22 mouse cellular contexts compared by ENCODE assay signal in the genomic region with DNA sequence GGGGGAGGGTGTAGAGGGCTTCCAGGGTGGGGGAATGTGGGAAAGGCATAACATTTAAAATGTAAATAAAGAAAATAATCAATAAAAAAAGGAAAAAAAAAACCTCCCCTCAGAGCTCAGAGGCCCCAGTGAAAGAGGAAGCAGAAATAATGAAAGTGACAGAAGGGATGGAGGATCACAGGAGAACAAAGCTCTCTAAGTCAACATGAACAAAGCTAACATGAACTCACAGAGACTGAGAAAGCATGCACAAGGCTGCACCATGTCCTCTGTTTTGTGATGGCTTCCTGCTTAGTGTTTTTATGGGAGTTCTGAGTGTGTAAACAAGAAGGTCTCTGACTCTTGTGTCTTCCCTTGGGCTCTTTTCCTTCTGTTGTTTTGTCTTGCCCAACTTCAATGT.
DNase-seq lines count a peak whose midpoint lies in the region; ATAC-seq and TF ChIP-seq lines count a peak whose summit lies in the region.
"Had no signal": no experiment of that assay in that cellular context is flagged by ENCODE, and none has a peak within 500 bp of the region (broad histone marks: within the 10 kb centered on the region; RNA-seq: fewer than 3 reads in every experiment).

No protein-coding gene starts in this region.

- no peak for TF ChIP-seq RAD21 in CH12.LX (IDR thresholded peaks at IDR 0.05; ENCODE audit: low read depth, low read length)

- dilution Hi-C loops in CH12.LX (cut with MboI; ENCODE audit: extremely low pct_ligation_motif_present, extremely low pct_unique_long_range_greater_than_20kb, low sequenced_read_pairs): no loop called here

- no peak for TF ChIP-seq POLR2A in CH12.LX (IDR thresholded peaks at IDR 0.05; ENCODE audit: low read depth, low read length)

- no peak for TF ChIP-seq EP300 in CH12.LX (IDR thresholded peaks at IDR 0.05; ENCODE audit: low read length)

- no peak overlapping the region for H3K27ac ChIP-seq in midbrain, embryonic 11.5 days (ENCODE audit: low read depth, low read length)
- H3K27ac ChIP-seq in midbrain, embryonic 14.5 days (replicated peaks; ENCODE audit: low read depth, low read length): no peak overlapping the region
- no peak overlapping the region for H3K27ac ChIP-seq in CH12.LX (ENCODE audit: insufficient read depth, low read depth)

- H3K4me3 ChIP-seq in midbrain, embryonic 11.5 days (ENCODE audit: low read depth, low read length): no peak overlapping the region
- H3K4me3 ChIP-seq in midbrain, embryonic 14.5 days (replicated peaks; ENCODE audit: low read depth, low read length): no peak overlapping the region
- no peak overlapping the region for H3K4me3 ChIP-seq in CH12.LX (replicated peaks in 1 of 3; ENCODE audit: low read depth in 2 of 3, low read length in 2 of 3, poor library complexity in 1 of 3)

- no peaks in the 10 kb centered on the region for H3K27me3 ChIP-seq in midbrain, embryonic 11.5 days (ENCODE audit: control insufficient read depth, insufficient read depth, low read length)
- no peaks in the 10 kb centered on the region for H3K27me3 ChIP-seq in midbrain, embryonic 14.5 days (ENCODE audit: control insufficient read depth, insufficient read depth, low read length)
- H3K27me3 ChIP-seq in CH12.LX (replicated peaks): no peaks in the 10 kb centered on the region

- no peak overlapping the region for H3K4me2 ChIP-seq in midbrain, embryonic 11.5 days
- H3K4me2 ChIP-seq in midbrain, embryonic 14.5 days (ENCODE audit: low read length): no peak overlapping the region
- no peak overlapping the region for H3K4me2 ChIP-seq in CH12.LX (ENCODE audit: insufficient read depth, low read depth, poor library complexity, severe bottlenecking)

- TF ChIP-seq CTCF in CH12.LX (conservative IDR thresholded peaks at IDR 0.05 in 1 of 2, IDR thresholded peaks at IDR 0.05 in 1 of 2; ENCODE audit: low read depth in 2 of 2, low read length in 2 of 2): no peak

- no peak overlapping the region for H3K9ac ChIP-seq in midbrain, embryonic 11.5 days (ENCODE audit: low read length)
- no peak overlapping the region for H3K9ac ChIP-seq in midbrain, embryonic 14.5 days (replicated peaks; ENCODE audit: low read length)
- H3K9ac ChIP-seq in CH12.LX (ENCODE audit: insufficient read depth, low read depth): no peak overlapping the region

- H3K9me3 ChIP-seq in midbrain, embryonic 11.5 days (ENCODE audit: control insufficient read depth, low read length): no peaks in the 10 kb centered on the region
- H3K9me3 ChIP-seq in midbrain, embryonic 14.5 days (ENCODE audit: control insufficient read depth, low read length): no peaks in the 10 kb centered on the region
- no peaks in the 10 kb centered on the region for H3K9me3 ChIP-seq in CH12.LX (replicated peaks; ENCODE audit: low read length)
- H3K9me3 ChIP-seq: G1E had no signal

- no peaks in the 10 kb centered on the region for H3K36me3 ChIP-seq in midbrain, embryonic 11.5 days (ENCODE audit: control insufficient read depth, insufficient read depth, low read length)
- no peaks in the 10 kb centered on the region for H3K36me3 ChIP-seq in midbrain, embryonic 14.5 days (ENCODE audit: control insufficient read depth, insufficient read depth, low read length)
- H3K36me3 ChIP-seq in CH12.LX (replicated peaks in 1 of 2; ENCODE audit: control insufficient read depth in 1 of 2, insufficient read depth in 1 of 2, low read length in 1 of 2): no peaks in the 10 kb centered on the region
- H3K36me3 ChIP-seq: G1E had no signal

- H3K4me1 ChIP-seq in midbrain, embryonic 11.5 days (ENCODE audit: control insufficient read depth, insufficient read depth, low read length): no peaks in the 10 kb centered on the region
- H3K4me1 ChIP-seq in midbrain, embryonic 14.5 days (ENCODE audit: control insufficient read depth, insufficient read depth, low read length): peaks cover 4% of the 10 kb centered on the region; the same call in 1 of the 2 replicates
- H3K4me1 ChIP-seq in CH12.LX (ENCODE audit: control insufficient read depth in 1 of 2, insufficient read depth in 2 of 2): peaks cover 2 to 37% of the 10 kb centered on the region in 2 experiments; a peak in 3 of 4 replicates

- no peaks in the 10 kb centered on the region for H3K79me2 ChIP-seq in CH12.LX (replicated peaks; ENCODE audit: control insufficient read depth, extremely low read depth, insufficient read depth, poor library complexity, severe bottlenecking)

- in situ Hi-C loops in CH12.LX (cut with MboI; ENCODE audit: low pct_ligation_motif_present, low pct_unique_long_range_greater_than_20kb, low sequenced_read_pairs): no loop called here

- ATAC-seq in midbrain, embryonic 11.5 days (ENCODE audit: low FRiP score): no peak
- ATAC-seq in midbrain, embryonic 14.5 days (ENCODE audit: low FRiP score, low TSS enrichment): no peak
- ATAC-seq: activated CD4-positive, CD25-positive, alpha-beta regulatory T cell, adult 4 months; CD4-positive, CD25-positive, alpha-beta regulatory T cell, adult 4 months; Patski had no signal

- peak; percentile 72 for DNase-seq in midbrain, embryonic 11.5 days (ENCODE audit: low spot score, missing footprints)
- no peak for DNase-seq in midbrain, embryonic 14.5 days
- DNase-seq in A20 (ENCODE audit: low read depth, low spot score): peak; percentile 76
- DNase-seq in CH12.LX (ENCODE audit: extremely low read depth): no peak
- no peak for DNase-seq in lung, postnatal 25 days (ENCODE audit: low spot score)
- DNase-seq in kidney, postnatal 14 days: no peak
- DNase-seq: adrenal gland, adult 2 months; adrenal gland, adult 8-10 months; adrenal gland, postnatal 10 days; adrenal gland, postnatal 14 days; adrenal gland, postnatal 25 days; adrenal gland, postnatal 36 days; B cell, adult 2 months; cerebellum, adult 11 months; cerebellum, adult 11-12 months; cerebellum, adult 18-20 months; cerebellum, adult 2 months; cerebellum, adult 8-10 months had no signal

TF ChIP-seq in CH12.LX, 34 proteins besides CTCF, POLR2A, EP300 and RAD21:
- TF ChIP-seq IRF4 (IDR thresholded peaks at IDR 0.05; ENCODE audit: low read depth, low read length): 0 out of 2 replicates have a peak, but pooled peaks have one; percentile 29
- peak; percentile 36; the same call in 1 of the 2 replicates for TF ChIP-seq ZNF384 (IDR thresholded peaks at IDR 0.05; ENCODE audit: low read depth, low read length)
- TF ChIP-seq KAT2A (IDR thresholded peaks at IDR 0.05; ENCODE audit: insufficient replicate concordance, low read length): no peak
- no peak for TF ChIP-seq CHD1 (IDR thresholded peaks at IDR 0.05; ENCODE audit: low read depth, low read length)
- no peak for TF ChIP-seq RCOR1 (conservative IDR thresholded peaks at IDR 0.05; ENCODE audit: low read depth, low read length)
- TF ChIP-seq ETS1 (conservative IDR thresholded peaks at IDR 0.05; ENCODE audit: low read depth, low read length): no peak

Comparison
In these comparisons a context has a peak if more than half of its experiments do, and no peak if none do; other contexts are left out.
1. DNase-seq: peak in midbrain, embryonic 11.5 days (single experiment) and A20 (single experiment); none in midbrain, embryonic 14.5 days (single experiment), CH12.LX (single experiment), lung, postnatal 25 days (single experiment) and kidney, postnatal 14 days (single experiment).